Mouse (Mus musculus): ENCODE measurements around the gene Gm48551.

Gm48551 gene

GRCm38 (mm10) chr10:81382039-81382438, 2.2 kb upstream of the Gm48551 start:
- no peak for DNase-seq (ENCODE audit: extremely low spot score, low spot score)

- DNase-seq (ENCODE audit: extremely low spot score, low spot score): no peak
These were observed 328 bp downstream of the Gm48551 start for GRCm38 (mm10) chr10:81384605-81384982.

GRCm38 (mm10) chr10:81385603-81386306, 1.5 kb downstream of the Gm48551 start:
- DNase-seq (ENCODE audit: extremely low spot score, low spot score): no peak

GRCm38 (mm10) chr10:81387716-81388115, 3.5 kb downstream of the Gm48551 start:
- no peak for DNase-seq (ENCODE audit: extremely low spot score, low spot score)

- DNase-seq (ENCODE audit: extremely low spot score, low spot score): no peak
These were observed 4.3 kb downstream of the Gm48551 start, which contains the start of gene Gm48552 for GRCm38 (mm10) chr10:81388505-81389055. Gene Gm48552 (plus strand): TSS chr10:81389005.

GRCm38 (mm10) chr10:81389373-81389772, 5.1 kb downstream of the Gm48551 start:
- DNase-seq (ENCODE audit: extremely low spot score, low spot score): no peak

GRCm38 (mm10) chr10:81389801-81390677, 5.8 kb downstream of the Gm48551 start:
- peak; percentile 73 for DNase-seq (ENCODE audit: extremely low spot score, low spot score)

GRCm38 (mm10) chr10:81390678-81390965, 6.4 kb downstream of the Gm48551 start:
- no peak for DNase-seq (ENCODE audit: extremely low spot score, low spot score)

GRCm38 (mm10) chr10:81392270-81392669, 8.0 kb downstream of the Gm48551 start:
- DNase-seq (ENCODE audit: extremely low spot score, low spot score): no peak

GRCm38 (mm10) chr10:81392781-81393185, 8.5 kb downstream of the Gm48551 start, which contains the start of gene Smim24:
Gene Smim24 (plus strand): TSS chr10:81393051.
- DNase-seq (ENCODE audit: extremely low spot score, low spot score): no peak

- DNase-seq (ENCODE audit: extremely low spot score, low spot score): no peak
These were observed 9.3 kb downstream of the Gm48551 start for GRCm38 (mm10) chr10:81393456-81394063.

GRCm38 (mm10) chr10:81395127-81395526, 10.9 kb downstream of the Gm48551 start:
- peak; percentile 85 for DNase-seq (ENCODE audit: extremely low spot score, low spot score)

- no peak for DNase-seq (ENCODE audit: extremely low spot score, low spot score)
These were observed 11.6 kb downstream of the Gm48551 start for GRCm38 (mm10) chr10:81395865-81396264.

GRCm38 (mm10) chr10:81396749-81397148, 12.5 kb downstream of the Gm48551 start:
- no peak for DNase-seq (ENCODE audit: extremely low spot score, low spot score)

- no peak for DNase-seq (ENCODE audit: extremely low spot score, low spot score)
These were observed 15.0 kb downstream of the Gm48551 start for GRCm38 (mm10) chr10:81399296-81399695.

GRCm38 (mm10) chr10:81399798-81400308, 15.6 kb downstream of the Gm48551 start:
- no peak for DNase-seq (ENCODE audit: extremely low spot score, low spot score)

- DNase-seq (ENCODE audit: extremely low spot score, low spot score): no peak
These were observed 16.3 kb downstream of the Gm48551 start for GRCm38 (mm10) chr10:81400371-81401204.

GRCm38 (mm10) chr10:81401205-81401520, 16.9 kb downstream of the Gm48551 start:
- DNase-seq (ENCODE audit: extremely low spot score, low spot score): no peak

- DNase-seq (ENCODE audit: extremely low spot score, low spot score): peak; percentile 79
These were observed 17.4 kb downstream of the Gm48551 start for GRCm38 (mm10) chr10:81401521-81402226.

- peak; percentile 56 for DNase-seq (ENCODE audit: extremely low spot score, low spot score)
These were observed 18.0 kb downstream of the Gm48551 start for GRCm38 (mm10) chr10:81402227-81402765.

Measured in neural tube, embryonic 10.5 days (tissue).